Mouse (Mus musculus) heart, embryonic 16.5 days (tissue): ENCODE measurements around the gene Slc25a15. TPM values are rescaled to one million over a fixed set of nuclear protein-coding genes. Genes with fewer than 3 reads are reported as not detected.

Source experiments
- ATAC-seq: fragments of 200-750 bp; cut with Nextera tagmentation; replicated peaks from 2 replicates; pipeline ENCODE4 v1.8.0; 2017; ENCODE audit warnings: moderate number of reproducible peaks; ENCODE audit not compliant: insufficient read depth, low FRiP score; ENCODE audit errors: extremely low read depth
- H3K27ac ChIP-seq: fragments of 300-500 bp; sonication (generic); 2 replicates; pipeline ENCODE4 v1.5.1; 2014; ENCODE audit warnings: mild to moderate bottlenecking, low read length, control low read depth, moderate library complexity
- H3K27me3 ChIP-seq: fragments of 300-500 bp; sonication (generic); 2 replicates; pipeline ENCODE4 v1.6.1; 2014; ENCODE audit warnings: low read length, mixed read lengths; ENCODE audit not compliant: control insufficient read depth, insufficient read depth
- H3K36me3 ChIP-seq: fragments of 300-500 bp; sonication (generic); 2 replicates; pipeline ENCODE4 v1.6.1; 2014; ENCODE audit not compliant: control insufficient read depth, insufficient read depth
- H3K4me1 ChIP-seq: fragments of 300-500 bp; sonication (generic); 2 replicates; pipeline ENCODE4 v1.6.1; 2014; ENCODE audit warnings: low read length, mixed read lengths; ENCODE audit not compliant: control insufficient read depth, insufficient read depth
- H3K4me2 ChIP-seq: fragments of 300-500 bp; sonication (generic); 2 replicates; pipeline ENCODE4 v1.6.1; 2014; ENCODE audit warnings: low read depth, mild to moderate bottlenecking, control low read depth, low read length
- H3K4me3 ChIP-seq: fragments of 300-500 bp; sonication (generic); 2 replicates; pipeline ENCODE4 v1.5.1; 2014; ENCODE audit warnings: mild to moderate bottlenecking, control low read depth, low read length
- H3K9ac ChIP-seq: fragments of 300-500 bp; sonication (generic); 2 replicates; pipeline ENCODE4 v1.6.1; 2014; ENCODE audit warnings: low read length, control low read depth
- H3K9me3 ChIP-seq: fragments of 300-500 bp; sonication (generic); replicated peaks from 2 replicates; pipeline ENCODE4 v1.6.1; 2016; ENCODE audit warnings: low read length; ENCODE audit not compliant: control insufficient read depth
- WGBS: fragments of 180-500 bp; shearing (Covaris S2); extraction: QIAGEN DNeasy Blood & Tissue Kit; methylation state at CpG from one replicate; pipeline ENCODE4 v1.1.7; 2014; 5-methylcytosine and 5-hydroxymethylcytosine counted together
- polyA plus RNA-seq: library from polyadenylated mRNA; unstranded; fragments of >200 nt; fragmentation: Nextera tagmentation; extraction: Ambion mirVana; gene quantifications from 2 replicates; pipeline ENCODE4 v1.2.1, GENCODE M21; 2015

Slc25a15 gene
- polyA plus RNA-seq, 1 experiment from 2014 or later: 13.2 TPM

GRCm38 (mm10) chr8:22376311-22376710, 22.1 kb downstream of the Slc25a15 start:
- H3K9ac ChIP-seq: no peak overlapping the region
- H3K4me3 ChIP-seq: no peak overlapping the region
- H3K36me3 ChIP-seq: peaks cover 3% of the 10 kb centered on the region
- H3K27ac ChIP-seq: no peak overlapping the region
- H3K9me3 ChIP-seq: no peaks in the 10 kb centered on the region
- ATAC-seq: no peak
- no peaks in the 10 kb centered on the region for H3K27me3 ChIP-seq
- 86% methylated on average over 5 of the region's 5 CpGs for WGBS
- H3K4me1 ChIP-seq: no peaks in the 10 kb centered on the region
- no peak overlapping the region for H3K4me2 ChIP-seq

DNA sequence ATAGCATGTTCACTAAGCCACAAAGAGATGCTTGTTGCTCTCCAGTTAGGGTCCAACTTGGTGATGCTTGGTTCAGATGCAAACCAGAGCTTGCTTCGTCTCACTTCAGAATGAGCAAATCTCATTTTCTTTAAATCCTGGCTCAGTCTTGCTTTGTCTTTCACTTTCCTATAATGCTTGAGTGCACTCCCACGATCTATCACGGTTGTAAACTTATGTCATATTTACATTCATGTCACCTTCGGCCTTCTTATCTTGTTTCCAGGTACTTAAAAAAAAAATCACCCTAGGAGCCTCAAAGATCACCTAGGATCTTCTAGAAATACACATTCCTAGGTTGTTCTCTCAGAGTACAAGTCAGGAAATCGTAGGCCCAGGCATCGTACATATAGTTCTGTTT, 38.5 kb downstream of the Slc25a15 start:
- Histone ChIP-seq H3K4me2 (no peak overlapping the region), H3K9ac (no peak overlapping the region), H3K27ac (no peak overlapping the region), H3K9me3 (peaks cover 3% of the 10 kb centered on the region; the same call in 1 of the 2 replicates), H3K4me1 (no peaks in the 10 kb centered on the region), H3K36me3 (no peaks in the 10 kb centered on the region), H3K27me3 (no peaks in the 10 kb centered on the region), H3K4me3 (no peak overlapping the region)
- WGBS: 73% methylated on average over 6 of the region's 6 CpGs
- ATAC-seq: no peak

DNA sequence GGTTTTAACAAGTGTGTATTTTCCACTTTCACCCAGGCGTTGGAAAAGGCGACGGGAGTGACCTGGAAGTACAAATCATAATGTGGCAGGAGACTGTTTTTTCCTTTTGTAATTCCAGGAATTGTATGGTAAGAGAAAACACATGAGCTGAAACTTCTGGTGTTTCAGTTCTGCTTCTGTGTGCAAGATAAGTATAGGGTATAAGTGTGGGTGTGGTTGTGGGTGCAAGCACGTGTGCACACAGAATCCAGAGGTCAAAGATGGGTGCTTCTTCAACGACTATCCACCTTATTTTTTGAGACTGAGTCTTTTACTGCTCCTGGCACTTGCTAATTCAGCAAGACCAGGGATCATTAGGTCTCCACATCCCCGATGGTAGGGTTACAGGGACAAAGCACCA, 39.0 kb downstream of the Slc25a15 start:
- WGBS: 73% methylated on average over 6 of the region's 6 CpGs
- no peak overlapping the region for H3K27ac ChIP-seq
- no peak overlapping the region for H3K4me2 ChIP-seq
- no peak for ATAC-seq
- no peaks in the 10 kb centered on the region for H3K27me3 ChIP-seq
- peaks cover 3% of the 10 kb centered on the region; the same call in 1 of the 2 replicates for H3K9me3 ChIP-seq
- no peaks in the 10 kb centered on the region for H3K4me1 ChIP-seq
- H3K36me3 ChIP-seq: no peaks in the 10 kb centered on the region
- no peak overlapping the region for H3K4me3 ChIP-seq
- H3K9ac ChIP-seq: no peak overlapping the region

GRCm38 (mm10) chr8:22335426-22335825, 63.0 kb downstream of the Slc25a15 start:
- Histone ChIP-seq H3K9me3 (no peaks in the 10 kb centered on the region), H3K4me3 (no peak overlapping the region), H3K4me2 (no peak overlapping the region), H3K27ac (no peak overlapping the region), H3K9ac (no peak overlapping the region), H3K36me3 (no peaks in the 10 kb centered on the region), H3K27me3 (no peaks in the 10 kb centered on the region), H3K4me1 (no peaks in the 10 kb centered on the region)
- 85% methylated on average over 13 of the region's 13 CpGs for WGBS
- ATAC-seq: no peak

Other genes starting within 250 kb of the Slc25a15 start
- 4.9 and 5.3 TPM in 2 replicates for gene Nek3, start 232.2 kb downstream of the Slc25a15 start, polyA plus RNA-seq
- 29.1 and 37.4 TPM in 2 replicates for gene Ckap2, start 212.8 kb downstream of the Slc25a15 start, polyA plus RNA-seq
- 21.6 and 21.7 TPM in 2 replicates for gene Vps36, start 205.8 kb downstream of the Slc25a15 start, polyA plus RNA-seq
- gene Thsd1, start 171.3 kb downstream of the Slc25a15 start, polyA plus RNA-seq: 13.2 and 16.1 TPM in 2 replicates
- gene Tpte, start 115.2 kb downstream of the Slc25a15 start, polyA plus RNA-seq: not detected in 2 replicates
- gene Mrps31, start 12.8 kb upstream of the Slc25a15 start, polyA plus RNA-seq: 49.7 and 55.2 TPM in 2 replicates